Mouse (Mus musculus) right cerebral cortex, postnatal 10 days (tissue): ENCODE measurements at regions not wholly inside any gene's neighbourhood (a gene's known extent, or its start where the extent isn't known, plus 50 kb on each side); places are given as distances from the start of the nearest gene placed in this dataset.
A peak's percentile ranks its signal among the peaks of the same experiment; 100 is the strongest.

Experiments used
- DNase-seq, 2 experiments: peaks; one replicate each; pipeline ENCODE4 v3.0.0; 2021; ENCODE audit warnings: low spot score in 2 of 2

- DNase-seq, result no peak
These were observed 435.9 kb downstream of the Prdm2 start for GRCm38 (mm10) chr4:142776711-142777411.

DNA sequence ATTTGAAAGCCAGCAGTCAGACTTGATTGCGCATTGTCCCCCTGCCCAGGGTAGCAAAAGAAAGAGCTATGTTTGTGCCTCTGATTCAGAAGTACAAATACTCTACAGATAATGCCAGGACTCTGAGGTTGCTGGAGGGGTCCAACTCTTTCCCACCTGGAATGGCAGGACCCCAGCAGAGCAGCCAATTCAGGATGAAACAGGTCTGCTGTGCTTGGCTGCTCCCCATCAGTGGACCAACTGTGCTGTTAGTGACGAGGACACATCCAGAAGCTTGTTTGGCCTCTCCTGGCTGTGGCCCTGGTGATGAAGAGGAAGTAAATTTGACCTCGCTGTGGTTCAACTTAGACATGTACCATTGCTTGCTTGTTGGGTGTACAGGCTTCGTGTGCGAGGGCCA, 437.8 kb downstream of the Prdm2 start:
- DNase-seq, result no peak

DNA sequence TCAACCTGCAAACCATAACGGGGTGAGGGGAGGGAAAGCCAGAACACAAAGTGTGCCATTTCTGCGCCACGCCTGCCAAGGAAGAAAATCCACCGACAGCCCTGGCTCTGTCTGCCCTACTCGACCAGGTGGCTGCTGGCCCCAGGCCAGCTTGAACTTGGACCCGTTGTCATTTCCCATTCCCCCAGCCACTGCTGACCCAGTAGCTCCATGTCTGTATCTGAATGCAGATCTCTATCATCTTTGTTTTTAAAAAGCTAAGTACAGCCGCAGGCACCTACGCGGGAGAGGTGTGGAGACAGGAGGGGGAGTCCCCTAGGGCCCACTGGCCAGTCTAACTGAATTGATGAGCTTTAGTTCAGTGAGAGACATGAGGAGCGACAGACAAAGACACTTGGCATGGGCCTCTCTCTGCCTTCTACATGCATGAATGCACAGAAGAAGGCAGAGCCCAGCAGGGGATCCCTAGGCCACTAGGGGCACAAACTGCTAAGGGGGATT, 439.1 kb downstream of the Prdm2 start:
- peak in 1 of 2 experiments; percentile 36 for DNase-seq

DNA sequence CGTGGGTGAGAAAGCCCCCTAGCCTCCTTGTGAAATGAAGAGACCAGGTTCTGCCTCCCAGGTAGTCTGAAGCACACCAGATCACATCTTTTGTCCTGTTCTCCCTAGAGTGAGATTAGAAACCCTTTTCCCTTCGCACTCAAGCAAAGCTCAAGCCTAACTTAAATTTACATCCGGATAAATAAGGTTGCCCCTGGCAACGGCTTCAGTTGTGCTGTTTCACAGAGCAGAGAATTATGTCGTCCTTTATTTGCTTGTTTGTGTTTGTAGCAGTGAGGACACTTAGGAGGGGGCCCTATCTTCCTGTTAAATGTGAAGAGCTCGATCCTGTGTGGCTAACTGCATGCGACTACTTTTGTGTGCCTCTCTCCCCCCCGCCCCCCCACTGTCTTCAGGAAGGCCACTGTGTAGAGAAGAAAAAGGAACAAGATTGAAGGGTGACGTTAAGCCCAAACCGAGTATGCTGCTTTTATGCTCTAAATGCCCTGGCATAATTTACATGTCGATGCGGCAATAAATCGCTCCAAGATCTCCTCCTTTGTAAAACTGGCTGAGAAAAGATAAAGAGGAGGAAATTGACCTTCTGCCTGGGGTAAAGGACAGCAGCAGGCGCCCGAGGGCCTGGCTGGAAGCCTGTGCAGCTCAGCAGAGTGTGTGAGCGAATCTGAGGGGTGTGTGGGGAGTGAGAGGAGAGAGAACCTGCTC, 439.9 kb downstream of the Prdm2 start:
- peak; percentile 39 to 58 for DNase-seq

DNA sequence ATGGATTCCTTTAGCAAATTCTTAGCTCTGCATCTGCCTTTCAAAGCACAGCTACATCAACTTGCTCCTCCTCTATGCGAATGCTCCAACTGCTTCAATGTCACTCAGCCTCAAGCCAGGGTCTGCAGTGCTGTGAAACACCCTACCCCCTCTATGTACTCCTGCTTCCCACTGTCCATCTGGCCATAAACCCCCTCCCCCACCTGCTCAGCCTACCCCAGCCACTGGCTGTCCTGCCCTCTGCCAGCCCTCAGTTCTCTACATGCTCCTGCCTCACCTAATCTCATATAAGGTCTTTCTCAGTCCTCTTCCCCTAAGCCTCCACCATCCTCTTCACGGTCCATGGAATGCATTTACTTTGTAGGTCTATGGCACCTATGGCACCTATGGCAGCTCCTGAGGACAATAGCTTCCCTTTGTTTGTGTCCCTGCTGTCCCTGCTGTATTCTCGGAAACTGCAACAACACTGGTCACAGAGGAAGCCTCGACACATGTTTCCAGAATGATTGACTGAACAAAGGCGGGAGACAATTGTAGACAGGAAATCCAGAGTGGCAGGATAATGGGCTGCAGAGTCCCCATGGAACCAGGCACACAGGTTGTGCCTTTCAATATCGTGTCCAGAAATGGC, 441.2 kb downstream of the Prdm2 start:
- DNase-seq, result no peak

GRCm38 (mm10) chr4:142770177-142770576, 442.6 kb downstream of the Prdm2 start:
- no peak for DNase-seq

DNA sequence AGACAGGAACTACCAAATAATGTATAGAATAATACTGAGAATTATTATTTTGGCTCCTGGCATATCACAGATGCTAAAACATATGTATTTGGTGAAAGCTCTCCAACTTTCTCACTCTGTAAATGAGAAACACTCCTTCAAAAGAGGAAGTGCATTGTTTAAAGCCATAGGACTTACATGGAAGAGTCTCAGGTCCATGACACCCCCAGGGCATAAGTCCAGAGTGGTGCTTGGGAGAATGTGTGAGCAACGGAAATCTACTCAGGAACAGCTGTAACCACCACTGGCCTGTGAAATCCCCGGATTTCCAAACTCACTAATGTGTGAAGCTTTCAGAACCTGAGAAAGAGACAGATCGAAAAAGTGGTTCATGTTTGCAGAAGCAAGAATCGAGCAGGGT, 445.1 kb downstream of the Prdm2 start:
- no peak for DNase-seq

DNA sequence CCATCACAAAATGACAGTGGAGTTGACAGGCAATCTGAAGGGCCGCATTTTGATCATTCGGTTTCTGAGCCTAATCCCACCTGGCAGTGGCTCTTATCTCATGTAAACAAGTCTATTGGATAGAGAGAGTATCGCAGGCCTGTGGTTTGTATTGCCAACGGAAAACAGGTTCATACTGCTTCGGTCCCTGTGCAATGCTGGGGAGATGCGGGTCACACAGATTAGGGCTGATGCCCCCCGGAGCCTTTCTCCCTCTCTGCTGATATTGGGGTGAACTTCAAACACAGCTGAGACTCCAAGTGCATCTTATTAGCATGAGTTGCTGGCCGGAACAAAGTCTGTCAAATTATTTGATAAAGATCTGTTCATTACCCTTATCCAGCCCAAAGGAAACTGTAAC, 451.2 kb downstream of the Prdm2 start:
- DNase-seq, result no peak

GRCm38 (mm10) chr4:142758102-142758501, 454.7 kb downstream of the Prdm2 start:
- no peak for DNase-seq

DNA sequence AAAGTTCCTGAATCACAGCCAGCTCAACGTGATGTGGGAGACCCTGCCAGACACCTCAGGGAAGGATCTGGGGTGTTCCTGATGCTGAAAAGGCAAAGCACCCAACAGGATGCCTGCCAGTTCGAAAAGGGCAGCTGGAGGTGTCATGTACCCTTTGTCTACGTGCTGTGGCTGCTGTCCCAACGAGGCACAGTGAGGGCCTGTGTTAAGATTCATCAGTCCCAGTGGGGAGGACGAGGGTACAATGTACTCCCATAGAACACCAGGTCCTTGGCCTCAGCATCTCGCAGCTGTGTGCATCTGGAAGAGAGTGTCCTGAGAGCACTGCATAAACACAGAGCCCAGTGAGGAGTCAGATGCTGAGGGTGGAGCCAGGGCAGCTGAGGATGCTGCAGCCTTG, 456.5 kb downstream of the Prdm2 start:
- peak; percentile 53 to 70 for DNase-seq

DNA sequence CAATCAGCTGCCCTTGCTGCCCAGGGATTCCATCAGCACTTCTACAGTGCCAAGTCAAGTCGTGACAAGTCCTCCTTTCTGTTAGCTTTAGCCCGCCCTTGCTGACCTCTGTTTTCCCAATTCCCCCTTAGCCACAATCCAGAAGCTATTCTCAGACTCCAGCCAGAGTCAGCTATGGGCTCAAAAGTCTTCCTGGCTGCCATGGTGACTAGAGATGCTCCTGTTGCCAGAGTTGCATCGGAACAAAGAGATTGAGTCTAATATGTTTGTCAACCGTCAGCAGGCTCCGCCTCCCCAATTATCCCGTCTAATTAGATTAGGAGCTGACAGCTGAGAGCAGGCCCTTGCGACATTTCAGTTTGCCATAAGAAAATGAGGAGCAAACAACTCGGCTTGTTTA, 462.9 kb downstream of the Prdm2 start:
- no peak for DNase-seq

DNA sequence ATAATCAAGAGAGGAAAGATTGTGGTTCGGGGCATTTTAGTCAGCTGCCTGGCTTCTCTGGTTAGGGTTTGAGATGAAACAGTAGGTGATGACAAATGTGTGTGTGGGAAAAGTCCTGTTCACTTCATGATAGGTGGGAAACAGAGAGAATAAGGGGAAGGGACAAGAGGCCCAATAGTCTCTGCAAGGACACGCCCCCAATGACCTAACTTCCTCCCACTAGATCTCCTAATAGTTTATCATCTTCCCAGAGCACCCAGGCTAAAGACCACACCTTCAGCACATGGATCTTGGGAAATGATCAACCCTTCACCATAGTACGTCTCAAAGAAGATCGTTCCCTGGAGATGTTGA, 484.3 kb upstream of the Kazn start:
- DNase-seq, result no peak

DNA sequence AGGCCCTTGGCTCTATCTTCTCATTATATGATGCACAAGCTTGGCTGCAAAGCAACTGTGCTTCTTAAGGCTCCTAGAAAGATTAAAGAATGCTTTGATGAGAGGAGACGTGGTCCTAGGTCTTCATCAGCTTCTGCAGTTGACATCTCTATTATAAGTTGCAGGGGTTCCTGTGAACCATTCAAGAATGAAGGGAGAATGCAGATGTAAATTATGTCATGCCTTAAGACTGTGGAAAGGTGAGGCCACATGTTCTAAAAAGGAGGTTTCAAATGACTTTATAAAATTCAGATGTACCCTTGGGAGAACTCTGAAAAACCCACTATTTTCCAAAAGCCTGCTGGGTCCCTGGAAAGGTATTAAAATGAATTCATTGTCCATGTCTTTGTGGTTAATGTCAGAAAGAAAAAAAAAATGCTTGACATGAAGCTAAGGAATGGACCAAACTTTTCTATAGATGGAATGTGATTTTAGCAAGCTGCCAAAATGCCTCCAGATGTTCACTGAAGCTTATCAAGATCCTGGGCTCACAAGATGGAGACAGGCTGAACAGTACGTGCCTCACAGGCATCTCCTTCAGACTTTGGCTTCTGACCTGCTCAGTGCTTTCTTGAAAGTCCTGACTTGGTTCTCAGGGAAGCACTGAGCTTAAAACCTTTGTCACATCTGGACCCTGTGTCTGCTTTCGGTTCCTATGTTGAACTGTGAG, 483.8 kb upstream of the Kazn start:
- DNase-seq, result no peak

DNA sequence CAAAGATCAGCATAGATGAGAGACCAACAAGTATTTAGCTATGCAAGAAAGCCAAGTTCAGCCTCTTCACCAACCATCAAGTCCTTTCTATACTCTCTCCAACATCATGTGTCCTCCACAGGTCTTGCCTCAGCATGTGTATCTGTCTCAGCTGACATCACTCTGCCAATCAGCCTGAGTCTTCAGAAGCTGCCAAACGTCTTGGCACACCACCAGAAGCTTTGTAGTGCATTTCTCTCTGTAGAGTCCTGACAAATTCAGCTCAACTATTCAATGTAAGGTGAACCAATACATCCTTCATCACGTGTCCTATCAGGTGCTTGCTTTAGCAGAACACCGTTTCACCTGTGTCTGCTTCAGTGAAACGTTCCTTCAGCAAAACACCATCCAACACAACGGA, 462.4 kb upstream of the Kazn start:
- no peak for DNase-seq

- no peak for DNase-seq
These were observed 455.7 kb upstream of the Kazn start for GRCm38 (mm10) chr4:142694926-142695325.

DNA sequence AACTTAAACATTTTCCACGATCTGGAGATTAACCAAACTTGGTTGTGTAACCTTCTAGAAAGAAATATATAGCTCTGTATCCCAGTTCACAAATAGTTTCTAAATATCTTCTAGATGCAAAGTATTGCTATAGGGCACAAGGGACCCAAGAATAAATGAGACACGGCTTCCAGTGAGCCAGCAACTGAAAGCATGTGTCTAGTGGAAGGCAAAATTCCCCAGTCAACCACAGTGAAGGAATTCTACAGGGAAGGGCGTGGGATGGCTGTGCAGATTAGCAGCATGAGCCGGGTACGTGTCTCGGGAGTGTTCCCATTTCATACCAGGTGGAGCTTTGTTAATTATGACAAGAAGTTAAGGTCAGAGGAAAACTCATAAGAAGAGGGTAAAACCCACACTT, 449.0 kb upstream of the Kazn start:
- DNase-seq, result no peak

GRCm38 (mm10) chr4:142677426-142677825, 438.2 kb upstream of the Kazn start:
- no peak for DNase-seq

GRCm38 (mm10) chr4:142674641-142675465, 435.7 kb upstream of the Kazn start:
- DNase-seq, result no peak

DNA sequence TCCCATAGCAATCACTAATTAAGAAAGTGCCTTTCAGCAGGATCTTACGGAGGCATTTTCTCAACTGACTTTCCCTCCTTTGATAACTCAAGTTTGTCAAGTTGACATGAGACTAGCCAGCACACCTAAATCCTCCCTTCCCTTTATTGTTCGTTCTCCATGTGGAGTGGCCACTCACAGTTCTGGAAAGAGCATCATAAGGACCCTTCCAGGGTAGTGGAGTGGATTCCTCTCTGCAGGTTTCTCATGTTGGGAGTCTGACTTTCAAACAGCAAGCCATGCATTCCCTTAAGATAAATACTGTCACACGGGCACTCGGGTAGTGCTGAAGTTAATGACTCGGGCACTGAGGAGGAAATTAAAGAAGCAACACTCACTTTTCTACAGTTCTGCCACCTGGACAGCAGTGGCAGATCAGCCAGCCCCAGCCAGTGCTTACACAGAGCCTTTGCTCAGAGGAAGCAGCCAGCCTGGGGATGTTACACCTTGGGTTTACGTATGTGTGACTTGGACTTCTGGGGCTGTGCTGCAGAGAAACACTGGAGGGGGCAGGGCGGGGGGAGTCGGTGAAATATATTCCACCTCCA, 432.8 kb upstream of the Kazn start:
- DNase-seq, result no peak

DNA sequence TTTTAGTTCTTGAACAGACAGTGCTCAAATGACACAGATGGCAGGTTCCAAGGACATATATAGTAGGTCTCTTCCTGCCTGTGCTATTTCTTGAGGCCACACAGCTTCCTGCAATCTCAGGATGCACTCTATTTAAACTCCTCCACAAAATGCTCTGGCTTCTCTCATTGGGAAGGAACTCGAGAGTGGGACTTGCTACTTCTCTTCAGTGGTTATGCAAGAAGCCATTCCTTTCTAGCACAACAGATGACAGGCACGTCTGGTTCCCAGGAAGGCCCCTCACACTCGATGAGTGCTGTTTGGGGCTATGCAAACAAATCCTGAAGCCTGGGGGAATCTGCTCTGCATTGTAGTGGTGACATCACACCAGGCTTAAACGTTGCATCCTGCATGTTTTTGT, 425.6 kb upstream of the Kazn start:
- peak in 1 of 2 experiments; percentile 58 for DNase-seq

GRCm38 (mm10) chr4:142658156-142658555, 419.0 kb upstream of the Kazn start:
- peak; percentile 33 to 37 for DNase-seq
